Mouse (Mus musculus): ENCODE results near the gene Nebl. TPM values are rescaled to one million over a fixed set of nuclear protein-coding genes. Genes with fewer than 3 reads are reported as not detected.

Nebl gene
- total RNA-seq, 2 experiments from 2014 or later = 129 to 140 TPM

DNA sequence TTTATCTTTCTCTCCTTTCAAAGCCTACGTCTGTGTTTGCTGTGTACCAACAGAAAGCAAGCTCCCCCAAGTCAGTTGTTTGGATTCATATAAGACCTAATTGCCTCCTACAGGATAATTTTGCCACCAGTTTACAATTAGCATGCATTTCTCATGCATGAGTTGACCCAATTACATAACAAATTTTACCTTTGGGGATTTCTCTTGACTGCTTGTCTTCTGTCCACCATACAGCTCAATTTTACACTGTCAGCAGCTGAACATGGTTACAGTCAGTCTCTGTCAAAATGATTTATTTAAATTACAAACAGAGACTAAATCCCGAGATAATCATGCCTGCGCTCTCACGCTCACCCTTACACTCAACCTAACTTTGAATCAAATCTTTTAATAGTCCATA lies 206.1 kb downstream of the Nebl start:
- no peak for DNase-seq (ENCODE audit: low spot score in 2 of 2)

DNA sequence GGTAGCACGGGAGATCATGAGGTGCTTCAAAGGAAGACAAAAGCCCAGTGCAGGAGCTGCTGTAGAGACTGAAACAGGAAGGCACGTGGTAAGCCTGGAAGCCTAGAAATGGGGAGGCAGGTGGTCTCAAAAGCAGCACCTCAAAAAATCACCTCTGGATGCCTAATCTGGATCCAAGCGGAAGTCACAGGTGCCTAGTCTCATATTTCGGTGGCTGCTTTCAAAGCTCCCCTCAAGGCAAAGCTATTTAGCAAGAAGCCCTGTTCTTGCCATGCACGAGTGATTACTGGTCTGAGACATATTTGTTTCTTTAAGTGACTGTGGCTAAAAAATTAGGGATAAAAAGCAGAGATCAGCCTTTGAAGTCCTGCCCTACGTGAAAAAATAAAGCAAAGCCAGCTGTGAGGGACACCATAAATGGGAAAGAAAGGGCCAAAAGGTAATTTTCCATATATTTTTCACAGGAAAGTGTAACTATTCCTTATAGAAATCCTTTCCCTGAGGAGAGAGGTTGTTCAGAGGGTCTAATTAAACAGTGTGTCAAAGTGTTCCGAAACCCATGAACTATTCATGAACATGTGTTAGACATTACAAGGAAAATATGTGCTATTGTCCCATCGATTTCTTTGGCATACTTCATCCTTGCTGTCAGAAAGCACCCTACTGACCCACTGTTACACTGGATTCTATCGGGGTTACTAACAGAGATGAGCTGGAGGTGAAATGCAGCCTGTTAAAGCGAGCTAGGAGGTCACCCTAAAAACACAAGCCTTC lies 206.9 kb downstream of the Nebl start:
- no peak for DNase-seq (ENCODE audit: low spot score in 2 of 2)

DNA sequence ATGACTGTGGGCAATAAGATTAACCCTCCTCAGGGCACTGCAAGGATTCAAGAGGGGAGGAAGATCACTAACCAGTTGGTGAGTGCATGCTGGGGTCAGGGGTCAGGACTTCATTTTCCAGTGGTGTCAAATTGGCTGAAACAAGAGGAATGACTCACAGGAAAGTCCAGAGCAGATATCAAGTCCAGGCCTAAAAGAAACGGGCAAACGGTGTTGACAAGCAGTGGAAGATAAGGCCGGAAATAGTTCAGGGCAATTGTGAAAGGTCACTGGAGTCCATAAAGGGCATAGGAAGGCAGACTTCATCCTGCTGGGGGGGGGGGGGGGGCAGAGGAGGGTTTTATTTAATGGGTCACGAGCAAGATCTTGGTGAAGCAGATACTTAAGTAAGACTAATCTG lies 207.5 kb downstream of the Nebl start:
- no peak for DNase-seq (ENCODE audit: low spot score in 2 of 2)

DNA sequence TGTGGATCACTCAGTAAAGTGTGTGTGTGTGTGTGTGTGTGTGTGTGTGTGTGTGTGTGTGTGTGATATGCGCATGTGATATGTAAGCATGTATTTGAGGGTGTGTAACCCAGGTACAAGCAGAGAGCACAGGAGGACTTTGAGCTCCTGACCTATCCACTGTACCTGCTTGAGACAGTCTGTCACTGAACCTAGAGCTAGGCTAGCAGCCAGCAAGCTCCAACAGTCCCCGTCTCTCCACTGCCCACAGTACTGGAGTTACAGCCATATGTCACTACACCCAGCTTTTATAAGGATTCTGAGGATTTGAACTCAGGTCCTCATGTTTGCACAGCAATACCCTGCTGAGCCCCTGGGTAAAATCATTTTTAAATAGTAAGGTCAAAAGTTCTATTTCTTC lies 215.6 kb downstream of the Nebl start:
- DNase-seq (ENCODE audit: low spot score in 2 of 2) = no peak

DNA sequence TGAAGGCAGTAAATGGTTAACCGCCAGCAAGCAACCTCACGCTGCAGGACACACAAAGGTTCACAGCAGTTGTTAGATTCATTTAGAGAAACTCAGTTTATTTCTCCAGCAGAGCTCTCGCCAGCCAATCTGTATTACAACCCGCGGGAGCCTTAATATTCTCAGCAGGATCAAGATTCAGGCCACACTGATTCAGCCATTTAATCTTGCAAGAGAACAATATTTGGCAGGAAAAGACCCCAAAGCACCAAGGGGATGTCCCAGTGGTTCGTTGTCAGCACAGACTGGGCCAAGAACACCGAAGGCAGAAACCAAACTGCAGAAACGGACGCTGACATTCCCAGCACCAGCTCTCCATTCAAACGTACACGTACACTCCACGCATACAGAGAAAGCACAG lies 216.5 kb downstream of the Nebl start:
- no peak for DNase-seq (ENCODE audit: low spot score in 2 of 2)

DNA sequence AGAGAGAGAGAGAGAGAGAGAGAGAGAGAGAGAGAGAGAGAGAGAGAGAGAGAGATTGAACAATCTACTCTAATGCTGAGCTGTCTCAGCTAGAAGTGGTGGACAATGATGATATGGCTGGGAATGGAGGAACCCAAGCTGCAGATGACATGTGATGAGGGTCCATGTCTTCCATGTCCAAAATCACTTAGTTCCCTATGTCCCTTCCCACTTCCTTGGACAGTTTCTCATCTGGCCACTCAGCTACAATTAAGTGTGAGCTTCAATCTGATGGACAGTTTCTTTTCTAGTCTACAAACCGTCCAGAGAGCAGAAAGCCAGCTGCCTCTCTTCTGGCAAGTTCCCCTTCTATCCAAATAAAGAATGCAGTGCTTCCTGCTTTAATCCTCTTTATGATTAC lies 221.3 kb downstream of the Nebl start:
- no peak for DNase-seq (ENCODE audit: low spot score in 2 of 2)

DNA sequence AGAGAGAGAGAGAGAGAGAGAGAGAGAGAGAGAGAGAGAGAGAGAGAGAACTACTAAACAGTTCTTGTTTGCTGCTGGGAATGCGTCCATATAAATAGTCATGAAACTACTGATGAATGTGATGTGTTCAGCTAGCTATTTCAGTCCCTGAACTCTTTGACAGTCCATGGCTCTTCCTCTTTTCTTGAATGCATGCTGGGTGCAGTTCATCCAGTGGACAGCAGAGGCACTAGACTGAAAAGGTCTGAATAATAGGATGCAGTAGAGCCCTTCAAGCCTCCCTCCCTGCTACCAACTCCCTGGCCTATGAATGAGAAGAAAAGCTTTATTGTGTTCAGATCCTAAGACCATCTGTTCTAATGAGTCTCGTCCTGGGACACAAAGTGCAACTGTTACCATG lies 223.9 kb downstream of the Nebl start:
- DNase-seq (ENCODE audit: low spot score in 2 of 2) = no peak

DNA sequence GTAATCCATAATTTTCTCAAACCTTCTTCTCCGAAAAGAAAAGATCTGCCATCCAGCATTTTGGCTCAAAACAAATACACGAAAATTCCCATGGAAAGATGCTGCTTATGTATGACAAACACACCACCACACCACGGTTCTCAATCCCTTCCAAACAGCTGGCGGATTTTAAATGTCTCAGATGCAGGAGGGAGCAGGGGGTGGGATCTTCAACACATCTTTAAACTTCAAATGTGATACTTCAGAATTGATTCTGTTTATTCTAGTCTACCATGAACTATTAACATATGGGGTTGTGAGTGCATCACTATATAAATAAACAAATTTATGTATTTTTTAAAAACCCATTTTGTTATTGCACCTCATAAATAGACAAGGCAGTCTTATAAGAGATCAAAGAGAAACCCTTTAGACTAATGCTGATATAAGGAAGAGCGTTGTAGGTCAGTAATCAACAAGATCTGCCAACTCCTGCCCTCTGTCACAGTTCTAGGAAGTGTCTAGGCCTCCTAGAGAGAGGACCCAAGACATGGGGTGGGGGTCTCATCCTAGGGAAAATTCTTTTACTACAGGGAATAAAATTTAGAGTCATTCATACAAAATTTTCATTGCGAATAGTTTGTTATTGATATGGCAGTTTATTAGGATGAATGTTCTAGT lies 227.0 kb downstream of the Nebl start:
- no peak for DNase-seq (ENCODE audit: low spot score in 2 of 2)

DNA sequence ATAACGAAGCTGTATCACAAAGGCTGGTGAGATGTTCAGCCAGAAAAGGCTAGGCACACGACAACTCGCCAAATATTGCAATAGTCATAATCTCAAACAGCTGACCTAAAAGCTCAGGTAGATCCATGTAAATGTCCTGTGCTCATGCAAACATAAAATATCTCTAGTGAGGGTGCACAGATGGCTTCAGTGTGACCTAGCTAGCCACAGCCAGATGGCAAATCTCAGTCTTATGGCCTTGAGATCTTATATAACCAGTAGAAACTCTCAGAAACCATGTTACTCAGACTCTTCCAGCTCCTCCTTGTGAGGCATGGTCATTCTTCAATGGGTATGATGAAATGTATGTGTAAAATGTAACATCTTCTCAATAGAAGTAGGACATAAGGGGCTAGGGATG lies 230.2 kb downstream of the Nebl start:
- DNase-seq (ENCODE audit: low spot score in 2 of 2) = no peak

DNA sequence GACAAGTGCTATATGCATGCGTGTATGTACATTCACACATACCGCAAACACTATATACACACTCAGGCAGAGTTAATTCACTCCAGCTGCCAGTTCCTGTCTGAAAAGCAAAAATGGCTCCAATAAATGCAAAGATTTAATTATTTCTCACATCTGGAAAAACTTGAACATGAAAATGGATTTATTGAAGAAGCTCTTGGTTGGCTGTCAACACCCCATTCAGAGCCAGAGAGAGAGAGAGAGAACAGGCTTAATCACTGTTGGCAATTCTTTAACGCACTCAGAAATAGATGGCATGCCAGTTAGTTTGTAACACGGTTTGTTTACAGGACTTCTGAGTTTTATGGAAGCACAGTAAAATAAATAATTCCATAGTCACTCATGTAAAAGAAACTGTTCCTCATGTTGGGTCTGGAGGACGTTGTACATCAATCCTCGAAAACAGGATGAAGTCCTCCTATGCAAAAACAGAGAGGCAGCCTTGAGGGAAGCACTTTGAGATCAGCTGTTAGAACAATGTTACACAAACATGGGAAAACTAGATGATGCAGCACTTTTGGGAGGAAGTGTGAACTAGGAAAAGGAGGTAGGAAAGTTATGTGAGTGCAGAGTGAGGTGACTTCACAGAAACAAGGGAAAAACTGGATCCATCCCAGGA lies 265.6 kb downstream of the Nebl start:
- DNase-seq (ENCODE audit: low spot score in 2 of 2) = no peak

DNA sequence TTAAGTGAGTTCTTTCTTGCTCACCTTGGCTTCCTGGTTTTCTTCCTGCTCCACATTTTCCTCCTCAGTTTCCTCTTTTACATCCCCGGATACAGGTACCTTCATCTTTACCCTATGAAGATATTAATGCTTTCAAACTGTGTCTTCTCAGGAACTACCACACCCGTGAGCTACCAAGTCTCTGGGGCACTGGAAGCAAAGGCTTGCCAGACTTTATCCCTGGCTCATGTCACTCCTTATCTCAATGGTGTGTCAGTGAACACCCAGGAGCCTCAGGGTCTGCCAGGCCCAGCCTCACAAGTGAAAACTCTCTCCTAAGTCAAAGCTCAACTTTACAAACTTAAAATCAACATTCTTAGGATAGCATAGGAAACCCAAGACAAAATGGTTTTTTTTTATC lies 270.8 kb downstream of the Nebl start:
- no peak for DNase-seq (ENCODE audit: low spot score in 2 of 2)

DNA sequence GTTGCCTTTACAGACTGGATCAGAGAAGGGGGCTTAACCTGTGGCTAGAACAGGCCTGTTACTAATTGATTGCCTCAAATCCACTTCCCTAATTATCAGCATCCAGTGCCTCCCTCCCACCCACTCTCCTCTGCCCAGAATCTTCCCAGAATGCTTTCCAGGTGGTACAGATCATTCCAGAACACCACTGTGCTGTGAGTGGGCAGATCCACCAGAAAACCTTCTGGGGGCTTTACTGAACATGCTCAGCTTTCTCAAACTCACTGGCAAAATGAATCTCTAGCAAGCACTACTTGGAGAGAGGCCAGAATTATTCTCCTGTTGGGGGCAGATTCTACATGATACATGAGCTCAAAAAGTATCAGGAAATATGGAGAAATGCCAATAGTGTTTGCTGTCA lies 277.6 kb downstream of the Nebl start:
- DNase-seq (ENCODE audit: low spot score in 2 of 2) = peak; percentile 32 to 77

DNA sequence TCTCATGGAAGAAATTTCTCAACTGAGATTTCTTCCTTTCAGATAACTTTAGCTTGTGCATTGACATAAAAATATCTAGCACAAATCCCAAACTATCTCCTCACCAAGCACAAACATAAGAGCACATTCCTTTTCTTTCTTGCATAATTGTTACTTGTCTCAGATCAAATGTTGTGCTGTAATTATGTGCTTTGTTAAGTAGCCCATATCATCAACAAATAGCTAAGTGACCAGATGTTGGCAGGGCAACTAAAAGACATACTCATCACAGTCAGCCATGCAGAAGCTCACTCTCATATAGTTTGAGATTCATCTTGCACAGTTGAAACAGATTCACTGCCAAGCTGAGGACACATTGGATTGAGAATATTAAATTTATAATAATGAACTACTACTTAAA lies 282.9 kb downstream of the Nebl start:
- DNase-seq (ENCODE audit: low spot score in 2 of 2) = no peak

DNA sequence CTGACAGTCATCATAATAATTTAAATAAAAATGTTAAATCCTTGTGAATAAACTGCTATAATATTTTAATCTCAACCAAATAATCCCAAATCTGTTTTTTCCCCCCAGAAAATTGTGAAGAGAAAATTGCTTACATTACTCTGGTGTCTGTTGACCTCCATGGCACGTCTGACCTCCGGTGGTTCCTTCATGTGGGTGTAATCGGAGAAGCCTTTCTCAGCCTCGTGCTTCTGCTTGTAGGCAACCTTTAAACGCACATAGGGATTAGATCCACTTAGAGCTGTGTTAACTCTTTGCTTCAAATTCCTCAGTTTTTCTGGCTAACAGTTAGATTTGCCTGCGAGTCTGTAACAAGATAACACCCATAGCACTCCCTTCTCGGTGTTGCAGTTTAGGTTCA lies 287.7 kb downstream of the Nebl start:
- DNase-seq (ENCODE audit: low spot score in 2 of 2) = no peak

DNA sequence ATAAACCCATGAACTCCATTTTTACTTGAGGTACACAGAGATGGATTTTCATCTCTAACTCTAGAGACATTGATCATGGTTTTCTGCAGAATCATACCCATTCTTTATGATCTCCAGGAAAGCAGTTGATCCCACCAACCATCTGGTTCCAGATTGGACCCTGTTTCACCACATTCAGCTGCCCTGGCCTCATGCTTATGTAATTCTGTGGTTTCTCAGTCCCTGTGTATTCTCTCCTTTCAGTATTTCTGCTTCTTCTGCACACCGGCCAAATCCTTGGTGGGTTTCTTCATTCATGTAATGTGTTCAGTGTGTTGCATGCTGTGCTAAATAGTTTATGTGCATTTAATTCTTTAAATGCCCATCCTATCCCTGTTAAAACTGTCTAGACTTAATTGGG lies 292.9 kb downstream of the Nebl start:
- DNase-seq (ENCODE audit: low spot score in 2 of 2) = no peak

DNA sequence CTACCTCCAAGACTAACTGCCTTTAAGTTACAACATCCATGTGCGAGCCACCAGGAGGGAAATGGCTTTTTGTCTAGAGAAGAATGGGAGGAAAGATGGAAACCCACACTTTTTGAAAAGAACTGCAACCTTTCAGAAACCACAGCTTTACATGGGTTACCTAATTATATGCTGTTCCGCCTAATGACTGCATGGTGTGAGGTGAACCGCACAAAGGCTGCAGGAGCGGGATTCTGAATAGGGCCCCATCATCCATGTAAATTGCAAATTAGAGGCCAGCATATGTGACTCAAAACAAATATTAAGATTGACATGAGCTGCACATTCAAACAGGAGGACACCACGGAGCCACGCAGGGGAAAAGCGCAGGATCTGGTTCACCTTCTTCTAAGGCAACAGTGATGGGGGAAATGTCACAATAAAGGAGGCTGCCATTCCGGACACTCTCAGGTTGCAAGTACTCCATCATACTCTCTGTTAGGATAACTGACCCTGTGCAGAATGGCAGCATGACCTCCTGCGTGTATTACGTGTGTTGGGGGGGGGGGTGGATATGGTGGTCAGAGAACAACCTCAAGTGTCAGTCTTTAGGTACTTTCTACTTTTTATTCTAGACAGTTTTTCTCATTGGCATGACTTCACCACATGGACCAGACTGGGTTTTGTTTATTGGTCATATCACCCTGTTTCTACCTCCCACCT lies 294.4 kb downstream of the Nebl start:
- DNase-seq (ENCODE audit: low spot score in 2 of 2) = no peak

DNA sequence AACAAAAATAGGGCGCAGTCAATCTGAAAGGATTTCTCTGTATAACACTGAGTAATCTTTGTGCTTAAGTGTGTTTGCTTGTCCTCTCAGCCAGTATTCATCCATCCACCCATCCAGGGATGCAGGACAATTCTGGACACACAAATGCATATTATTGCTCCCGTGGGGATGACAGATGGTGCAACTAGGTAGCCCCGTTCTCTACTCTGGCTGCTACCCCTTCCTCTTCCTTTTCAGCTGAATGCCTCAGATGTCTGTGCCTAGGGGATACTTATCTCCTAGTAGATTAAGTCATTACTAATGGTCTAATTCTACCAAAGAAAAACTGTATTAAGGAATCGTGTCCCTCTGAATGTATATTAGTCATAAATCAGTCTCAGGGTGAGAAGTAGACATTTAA lies 296.0 kb downstream of the Nebl start:
- no peak for DNase-seq (ENCODE audit: low spot score in 2 of 2)

DNA sequence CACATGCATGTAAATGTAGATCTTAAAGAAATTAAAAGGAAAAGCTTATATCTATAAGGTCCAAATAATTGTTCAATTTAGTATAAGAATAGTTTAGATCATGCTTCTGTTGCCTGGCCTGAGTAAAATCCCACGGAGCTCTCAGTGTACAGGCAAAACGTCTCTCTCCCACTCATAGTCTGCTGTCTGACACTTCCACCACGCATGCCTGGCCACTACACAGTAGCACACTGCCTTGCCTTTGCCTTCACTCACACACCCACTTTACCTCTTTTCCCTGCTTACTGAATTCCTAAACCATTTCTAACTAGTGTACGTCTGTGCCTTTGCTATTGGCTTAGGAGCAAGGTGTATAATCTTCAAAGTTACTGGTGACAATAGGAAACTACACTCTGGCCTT lies 302.2 kb downstream of the Nebl start:
- DNase-seq (ENCODE audit: low spot score in 2 of 2) = no peak

DNA sequence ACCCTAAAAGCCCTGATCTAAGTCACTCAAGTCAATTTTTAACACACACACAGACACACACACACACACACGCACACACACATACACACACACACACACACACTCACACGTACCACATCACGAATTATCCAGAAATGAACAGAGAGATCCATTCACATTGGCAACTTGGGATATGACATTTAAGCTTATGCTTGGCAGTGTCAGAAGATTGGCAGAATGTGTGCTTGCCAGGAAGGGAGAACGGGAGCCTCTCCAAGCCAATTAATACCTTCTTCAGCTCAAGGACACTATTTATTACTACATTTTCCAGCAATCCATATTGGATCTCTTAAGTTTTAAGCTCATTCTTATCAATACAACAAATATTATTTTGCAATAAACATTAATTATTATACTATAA lies 303.1 kb downstream of the Nebl start:
- DNase-seq (ENCODE audit: low spot score in 2 of 2) = peak in 1 of 2 experiments; percentile 32

DNA sequence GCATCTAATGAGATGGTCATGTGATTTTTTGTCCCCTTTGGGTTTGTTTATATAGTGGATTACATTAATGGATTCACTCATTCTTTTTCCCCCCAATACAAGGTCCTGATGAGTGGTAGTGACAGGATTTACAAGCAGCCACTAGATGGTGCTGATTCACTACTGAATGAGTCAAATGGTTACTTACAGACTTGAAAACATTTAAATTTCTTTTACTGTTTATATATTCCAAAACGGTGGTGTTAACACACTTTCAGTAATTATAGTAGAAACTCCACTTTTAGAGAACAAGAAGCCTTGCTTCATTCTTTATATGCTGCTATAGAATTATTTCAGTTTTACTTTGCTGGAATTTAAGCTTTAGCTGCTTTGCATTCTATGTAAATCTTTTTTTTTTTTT lies 308.3 kb downstream of the Nebl start:
- peak in 1 of 2 experiments; percentile 57 for DNase-seq (ENCODE audit: low spot score in 2 of 2)

DNA sequence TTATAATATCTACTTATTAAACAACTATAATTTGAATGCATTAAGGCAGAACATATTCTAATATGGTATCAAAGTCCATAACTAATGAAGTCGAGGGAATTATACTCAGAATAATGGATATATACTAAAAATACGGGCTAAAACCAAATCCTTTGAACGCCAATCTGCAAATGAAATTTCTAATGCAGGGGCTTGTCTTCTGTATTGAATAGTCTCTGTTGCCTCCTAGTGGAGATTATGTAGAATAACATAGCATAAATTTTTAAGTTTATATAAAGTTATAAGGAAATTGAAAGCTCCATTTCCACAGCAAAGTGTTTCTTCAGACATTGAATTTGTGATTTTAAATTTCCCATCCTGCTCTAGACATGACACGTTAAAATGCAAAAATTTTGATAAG lies 315.9 kb downstream of the Nebl start:
- DNase-seq (ENCODE audit: low spot score in 2 of 2) = no peak

DNA sequence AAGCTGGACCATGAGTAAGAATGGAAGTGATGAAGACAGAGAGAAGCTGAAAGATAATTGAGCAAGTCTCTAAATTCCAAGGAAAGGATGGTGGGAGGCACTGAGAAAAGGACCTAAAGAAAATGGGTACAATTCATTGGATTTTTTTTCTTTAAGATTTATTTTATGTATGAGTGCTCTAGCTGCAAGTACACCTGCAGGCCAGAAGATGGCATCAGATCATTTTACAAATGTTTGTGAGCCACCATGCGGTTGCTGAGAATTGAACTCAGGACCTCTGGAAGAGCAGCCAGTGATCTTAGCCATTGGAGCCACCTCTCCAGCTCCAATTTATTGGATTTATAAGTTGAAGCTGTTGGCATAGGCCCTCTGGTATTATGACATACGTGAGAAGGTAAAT lies 316.9 kb downstream of the Nebl start:
- DNase-seq (ENCODE audit: low spot score in 2 of 2) = no peak

Data from layer of hippocampus, postnatal 14 days (tissue).